Mouse (Mus musculus) midbrain, embryonic 11.5 days (tissue): ENCODE results near the gene Zfp69. TPM values are rescaled to one million over a fixed set of nuclear protein-coding genes. Genes with fewer than 3 reads are reported as not detected.

Source experiments
- ATAC-seq: fragments of 200-750 bp; cut with Nextera tagmentation; 2 replicates; pipeline ENCODE4 v1.8.0; 2017; ENCODE audit warnings: moderate TSS enrichment, moderate library complexity; ENCODE audit not compliant: low FRiP score
- DNase-seq: peaks from one replicate; pipeline ENCODE4 v3.0.0; 2015; ENCODE audit warnings: low spot score; ENCODE audit errors: missing footprints
- H3K27ac ChIP-seq: fragments of 300-500 bp; sonication (generic); 2 replicates; pipeline ENCODE4 v1.5.1; 2014; ENCODE audit warnings: low read depth, low read length
- H3K27me3 ChIP-seq: fragments of 300-500 bp; sonication (generic); 2 replicates; pipeline ENCODE4 v1.6.1; 2014; ENCODE audit warnings: mild to moderate bottlenecking, low read length, moderate library complexity, mixed read lengths; ENCODE audit not compliant: control insufficient read depth, insufficient read depth
- H3K36me3 ChIP-seq: fragments of 300-500 bp; sonication (generic); 2 replicates; pipeline ENCODE4 v1.6.1; 2014; ENCODE audit warnings: mild to moderate bottlenecking, low read length, moderate library complexity, mixed read lengths; ENCODE audit not compliant: control insufficient read depth, insufficient read depth
- H3K4me1 ChIP-seq: fragments of 300-500 bp; sonication (generic); 2 replicates; pipeline ENCODE4 v1.6.1; 2014; ENCODE audit warnings: low read length; ENCODE audit not compliant: control insufficient read depth, insufficient read depth
- H3K4me2 ChIP-seq: fragments of 300-500 bp; sonication (generic); 2 replicates; pipeline ENCODE4 v1.6.1; 2014; ENCODE audit warnings: mild to moderate bottlenecking, moderate library complexity
- H3K4me3 ChIP-seq: fragments of 300-500 bp; sonication (generic); 2 replicates; pipeline ENCODE4 v1.5.1; 2014; ENCODE audit warnings: low read depth, low read length
- H3K9ac ChIP-seq: fragments of 300-500 bp; sonication (generic); 2 replicates; pipeline ENCODE4 v1.6.1; 2014; ENCODE audit warnings: low read length
- H3K9me3 ChIP-seq: fragments of 300-500 bp; sonication (generic); 2 replicates; pipeline ENCODE4 v1.6.1; 2016; ENCODE audit warnings: low read length; ENCODE audit not compliant: control insufficient read depth
- WGBS: fragments of 180-500 bp; shearing (Covaris S2); extraction: QIAGEN DNeasy Blood & Tissue Kit; methylation state at CpG from one replicate; pipeline ENCODE4 v1.1.7; 2014; 5-methylcytosine and 5-hydroxymethylcytosine counted together
- polyA plus RNA-seq: library from polyadenylated mRNA; unstranded; fragments of >200 nt; fragmentation: Nextera tagmentation; extraction: Ambion mirVana; gene quantifications from 2 replicates; pipeline ENCODE4 v1.2.1, GENCODE M21; 2014

Gene Zfp69
- polyA plus RNA-seq, 1 experiment from 2014 or later = 9.0 TPM

GRCm38 (mm10) chr4:120913861-120914260 lies 37.6 kb downstream of the Zfp69 start:
- H3K27ac ChIP-seq = no peak overlapping the region
- WGBS = 76% methylated on average over 1 of the region's 1 CpGs
- H3K4me2 ChIP-seq = no peak overlapping the region
- no peaks in the 10 kb centered on the region for H3K4me1 ChIP-seq
- DNase-seq (no peak), ATAC-seq (no peak)
- H3K9ac ChIP-seq = no peak overlapping the region
- no peaks in the 10 kb centered on the region for H3K36me3 ChIP-seq
- no peak overlapping the region for H3K4me3 ChIP-seq
- no peaks in the 10 kb centered on the region for H3K27me3 ChIP-seq
- H3K9me3 ChIP-seq = no peaks in the 10 kb centered on the region

GRCm38 (mm10) chr4:120913443-120913842 lies 38.1 kb downstream of the Zfp69 start:
- 68% methylated on average over 8 of the region's 8 CpGs for WGBS
- no peaks in the 10 kb centered on the region for H3K9me3 ChIP-seq
- no peak for DNase-seq

GRCm38 (mm10) chr4:120912866-120913265 lies 38.6 kb downstream of the Zfp69 start:
- Histone ChIP-seq H3K4me1 (no peaks in the 10 kb centered on the region), H3K27ac (no peak overlapping the region), H3K36me3 (no peaks in the 10 kb centered on the region), H3K4me2 (no peak overlapping the region), H3K4me3 (no peak overlapping the region), H3K27me3 (no peaks in the 10 kb centered on the region), H3K9me3 (no peaks in the 10 kb centered on the region), H3K9ac (no peak overlapping the region)
- no peak for ATAC-seq
- 59% methylated on average over 4 of the region's 4 CpGs for WGBS
- no peak for DNase-seq

More at GRCm38 (mm10) chr4:120913443-120913842, 38.1 kb downstream of the Zfp69 start:
- ATAC-seq = no peak
- Histone ChIP-seq H3K4me2 (no peak overlapping the region), H3K27ac (no peak overlapping the region), H3K27me3 (no peaks in the 10 kb centered on the region), H3K9ac (no peak overlapping the region), H3K4me1 (no peaks in the 10 kb centered on the region), H3K36me3 (no peaks in the 10 kb centered on the region), H3K4me3 (no peak overlapping the region)

GRCm38 (mm10) chr4:120911086-120911485 lies 40.4 kb downstream of the Zfp69 start:
- Histone ChIP-seq H3K4me1 (no peaks in the 10 kb centered on the region), H3K36me3 (no peaks in the 10 kb centered on the region), H3K9me3 (no peaks in the 10 kb centered on the region), H3K27ac (no peak overlapping the region), H3K27me3 (no peaks in the 10 kb centered on the region), H3K9ac (no peak overlapping the region), H3K4me2 (no peak overlapping the region), H3K4me3 (no peak overlapping the region)
- 82% methylated on average over 6 of the region's 6 CpGs for WGBS
- DNase-seq (no peak), ATAC-seq (no peak)

GRCm38 (mm10) chr4:120909558-120910150 lies 41.8 kb downstream of the Zfp69 start:
- H3K27ac ChIP-seq = no peak overlapping the region
- ATAC-seq = peak; percentile 55; the same call in 1 of the 2 replicates
- no peaks in the 10 kb centered on the region for H3K36me3 ChIP-seq
- no peak overlapping the region for H3K4me3 ChIP-seq
- no peaks in the 10 kb centered on the region for H3K27me3 ChIP-seq
- peak; percentile 98 for DNase-seq
- H3K4me1 ChIP-seq = no peaks in the 10 kb centered on the region
- H3K9me3 ChIP-seq = no peaks in the 10 kb centered on the region
- no peak overlapping the region for H3K9ac ChIP-seq
- no peak overlapping the region for H3K4me2 ChIP-seq
- 31% methylated on average over 15 of the region's 15 CpGs for WGBS

- Histone ChIP-seq H3K9me3 (no peaks in the 10 kb centered on the region), H3K4me2 (no peak overlapping the region), H3K36me3 (no peaks in the 10 kb centered on the region), H3K27ac (no peak overlapping the region), H3K9ac (no peak overlapping the region), H3K4me3 (no peak overlapping the region), H3K27me3 (no peaks in the 10 kb centered on the region), H3K4me1 (no peaks in the 10 kb centered on the region)
- ATAC-seq = no peak
- peak; percentile 26 for DNase-seq
- 84% methylated on average over 5 of the region's 5 CpGs for WGBS
Observed at GRCm38 (mm10) chr4:120905644-120906043, 45.9 kb downstream of the Zfp69 start.

- Histone ChIP-seq H3K9me3 (no peaks in the 10 kb centered on the region), H3K36me3 (no peaks in the 10 kb centered on the region), H3K9ac (no peak overlapping the region), H3K4me1 (no peaks in the 10 kb centered on the region), H3K4me3 (no peak overlapping the region), H3K27me3 (no peaks in the 10 kb centered on the region), H3K27ac (no peak overlapping the region), H3K4me2 (no peak overlapping the region)
- DNase-seq (no peak), ATAC-seq (no peak)
- 72% methylated on average over 4 of the region's 4 CpGs for WGBS
Observed at GRCm38 (mm10) chr4:120904533-120904932, 47.0 kb downstream of the Zfp69 start.

GRCm38 (mm10) chr4:120895810-120896584 lies 55.5 kb downstream of the Zfp69 start:
- no peaks in the 10 kb centered on the region for H3K36me3 ChIP-seq
- H3K27ac ChIP-seq = no peak overlapping the region
- H3K4me1 ChIP-seq = no peaks in the 10 kb centered on the region
- ATAC-seq = no peak
- DNase-seq = peak; percentile 67
- no peak overlapping the region for H3K9ac ChIP-seq
- no peaks in the 10 kb centered on the region for H3K27me3 ChIP-seq
- H3K4me2 ChIP-seq = no peak overlapping the region
- 80% methylated on average over 7 of the region's 7 CpGs for WGBS
- no peak overlapping the region for H3K4me3 ChIP-seq
- H3K9me3 ChIP-seq = no peaks in the 10 kb centered on the region

- DNase-seq (peak; percentile 82), ATAC-seq (no peak)
- no peak overlapping the region for H3K27ac ChIP-seq
- H3K4me2 ChIP-seq = no peak overlapping the region
- no peaks in the 10 kb centered on the region for H3K27me3 ChIP-seq
- H3K4me1 ChIP-seq = no peaks in the 10 kb centered on the region
- no peak overlapping the region for H3K4me3 ChIP-seq
- H3K9me3 ChIP-seq = no peaks in the 10 kb centered on the region
- H3K36me3 ChIP-seq = no peaks in the 10 kb centered on the region
- 65% methylated on average over 7 of the region's 7 CpGs for WGBS
- H3K9ac ChIP-seq = no peak overlapping the region
Observed at GRCm38 (mm10) chr4:120895226-120895625, 56.3 kb downstream of the Zfp69 start.
